Mouse (Mus musculus) gastrocnemius, adult 2 months (tissue): ENCODE measurements at regions not wholly inside any gene's neighbourhood (a gene's known extent, or its start where the extent isn't known, plus 50 kb on each side); places are given as distances from the start of the nearest gene placed in this dataset.

Experiments used
- DNase-seq: peaks from one replicate; pipeline ENCODE4 v3.0.0; 2022
- H3K27ac ChIP-seq: fragments of 200-600 bp; 2 replicates; pipeline ENCODE4 v1.8.1; 2022; ENCODE audit warnings: mild to moderate bottlenecking
- H3K4me3 ChIP-seq: fragments of 200-600 bp; 2 replicates; pipeline ENCODE4 v1.8.1; 2022; ENCODE audit warnings: mild to moderate bottlenecking, moderate library complexity
- CTCF ChIP-seq: fragments of 200-600 bp; IDR thresholded peaks from 2 replicates; pipeline ENCODE4 v1.8.1; 2022; ENCODE audit warnings: antibody characterized with exemption, mild to moderate bottlenecking, moderate library complexity
- intact Hi-C: fragments of 180-260 bp; cut with DNase I; formaldehyde crosslinking; loops from one replicate; pipeline ENCODE4 v1.15.1; 2025

DNA sequence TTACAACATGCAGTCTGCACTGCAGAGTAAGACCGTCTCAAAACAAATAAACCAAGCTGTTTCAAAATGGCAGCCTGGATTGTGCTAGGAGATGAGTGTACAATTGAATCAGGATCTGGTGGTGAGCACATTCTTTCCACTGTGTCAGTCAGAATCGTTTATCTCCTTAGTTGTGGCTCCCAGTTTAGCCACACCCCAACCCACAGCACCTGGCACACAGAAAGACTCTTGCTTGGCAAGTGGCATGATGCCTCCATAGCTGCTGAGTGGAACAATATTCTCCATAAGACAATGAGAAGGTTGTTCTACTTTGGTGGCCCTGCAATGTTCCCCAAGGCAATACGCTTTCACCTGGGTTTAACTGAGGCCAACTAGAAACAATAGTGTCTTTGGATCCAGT lies 616.6 kb downstream of the Insc start:
- no peak for TF ChIP-seq CTCF
- no peak for DNase-seq
- Histone ChIP-seq H3K4me3 (no peak overlapping the region), H3K27ac (no peak overlapping the region)
- intact Hi-C loops, result loop anchor here (10.0 kb wide), 1 partner anchor 435 kb away; no protein-coding TSS in a partner anchor

DNA sequence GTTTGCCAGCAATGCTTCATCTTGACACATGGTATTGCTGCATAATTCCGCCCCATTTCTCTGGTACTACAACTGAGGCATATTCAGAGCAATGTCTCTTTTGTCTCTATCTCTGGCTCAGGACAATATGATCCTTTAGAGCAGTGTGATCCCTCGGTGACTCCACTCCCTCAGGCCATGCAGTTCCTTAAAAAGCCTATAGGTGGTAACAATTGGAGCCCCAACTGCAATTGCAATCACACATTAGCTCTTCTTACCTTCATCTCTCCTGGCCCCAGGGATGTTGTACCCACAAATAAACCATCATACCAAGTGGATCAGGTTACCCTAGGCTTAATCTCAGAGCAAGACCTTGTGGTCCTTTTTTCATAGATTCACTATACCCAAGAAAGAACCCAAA lies 618.6 kb downstream of the Insc start:
- Histone ChIP-seq H3K4me3 (no peak overlapping the region), H3K27ac (no peak overlapping the region)
- intact Hi-C loops, result loop anchor here (10.0 kb wide), 1 partner anchor 437 kb away; no protein-coding TSS in a partner anchor
- DNase-seq, result no peak
- TF ChIP-seq CTCF, result peak; percentile 25; the same call in 1 of the 2 replicates

- DNase-seq, result peak; percentile 82
- no peak overlapping the region for H3K4me3 ChIP-seq
- no peak overlapping the region for H3K27ac ChIP-seq
- TF ChIP-seq CTCF, result peak; percentile 89
- intact Hi-C loops, result loop anchor here (2.0 to 10.0 kb wide), 3 partner anchors 150 to 672 kb away; partner anchors contain the start of genes 1110004F10Rik and Sox6
Observed at GRCm38 (mm10) chr7:115366910-115367309, 623.4 kb downstream of the Insc start.

DNA sequence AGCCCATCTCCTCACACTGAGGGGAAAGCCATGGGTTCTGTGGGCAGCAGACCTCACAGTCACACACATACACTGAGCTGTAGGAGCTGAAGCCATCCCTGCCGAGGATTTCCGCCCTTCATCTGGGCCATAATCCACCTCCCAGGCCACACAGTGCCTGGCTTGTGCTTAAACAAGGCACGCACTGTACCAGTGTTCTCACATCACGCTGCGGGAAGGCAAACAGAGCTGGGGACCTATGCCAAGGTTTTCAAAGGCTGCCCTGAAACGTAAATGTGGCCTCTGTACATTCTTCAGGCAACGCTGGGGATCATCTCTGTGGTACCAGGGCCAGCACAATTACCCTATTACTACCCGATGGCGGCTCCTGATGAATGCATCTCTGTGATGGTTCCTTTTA lies 627.6 kb downstream of the Insc start:
- no peak overlapping the region for H3K4me3 ChIP-seq
- intact Hi-C loops, result no loop called here
- DNase-seq, result no peak
- H3K27ac ChIP-seq, result no peak overlapping the region
- TF ChIP-seq CTCF, result no peak

GRCm38 (mm10) chr7:115372921-115373320 lies 629.4 kb downstream of the Insc start:
- TF ChIP-seq CTCF, result no peak
- no peak for DNase-seq
- Histone ChIP-seq H3K27ac (no peak overlapping the region), H3K4me3 (no peak overlapping the region)
- intact Hi-C loops, result no loop called here

DNA sequence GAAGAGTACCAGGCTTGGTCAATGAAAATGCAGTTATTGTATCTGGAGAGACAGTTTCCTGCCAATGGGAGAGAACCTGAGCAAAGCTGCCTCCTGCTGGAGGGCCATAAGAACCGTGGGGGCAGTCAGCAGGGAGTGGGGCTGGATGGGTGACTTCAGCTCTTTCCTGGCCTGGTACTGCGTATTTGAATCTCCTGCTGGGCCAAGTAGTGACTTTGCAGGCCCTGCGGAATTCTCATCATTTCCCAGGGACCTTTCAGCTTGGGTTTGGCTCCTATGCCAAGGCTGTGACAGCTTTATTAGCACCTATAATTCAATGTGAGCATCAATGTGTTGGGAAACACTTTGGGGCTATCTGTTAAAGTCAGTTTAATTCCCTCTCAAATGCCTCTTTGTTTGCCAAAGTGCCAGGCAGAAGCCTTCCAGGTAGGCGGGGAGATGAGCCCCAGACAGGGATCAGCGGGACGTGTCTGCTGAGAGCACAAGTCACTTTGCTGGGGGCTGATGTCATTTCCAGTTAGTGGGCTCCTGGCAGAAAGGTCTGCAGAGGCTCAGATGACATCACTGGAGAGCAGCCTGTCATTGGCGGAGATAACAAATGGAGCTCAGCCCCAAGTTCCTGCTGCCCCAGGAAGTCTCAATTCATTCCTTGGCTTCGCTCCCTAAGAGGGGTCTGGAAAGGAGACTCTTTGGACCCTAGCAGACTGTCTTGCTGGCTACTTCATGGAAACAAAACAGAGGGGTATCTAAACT lies 630.5 kb downstream of the Insc start:
- intact Hi-C loops, result no loop called here
- Histone ChIP-seq H3K27ac (no peak overlapping the region), H3K4me3 (no peak overlapping the region)
- TF ChIP-seq CTCF, result no peak
- DNase-seq, result no peak

- Histone ChIP-seq H3K27ac (no peak overlapping the region), H3K4me3 (no peak overlapping the region)
- no peak for TF ChIP-seq CTCF
- intact Hi-C loops, result no loop called here
- DNase-seq, result no peak
Observed at GRCm38 (mm10) chr7:115376067-115376466, 632.6 kb downstream of the Insc start.

GRCm38 (mm10) chr7:115378836-115379235 lies 635.3 kb downstream of the Insc start:
- no peak for DNase-seq
- intact Hi-C loops, result no loop called here

GRCm38 (mm10) chr7:115379600-115379999 lies 636.1 kb downstream of the Insc start:
- no peak for TF ChIP-seq CTCF
- intact Hi-C loops, result no loop called here
- no peak for DNase-seq
- Histone ChIP-seq H3K27ac (no peak overlapping the region), H3K4me3 (no peak overlapping the region)

More at GRCm38 (mm10) chr7:115378836-115379235, 635.3 kb downstream of the Insc start:
- Histone ChIP-seq H3K27ac (no peak overlapping the region), H3K4me3 (no peak overlapping the region)
- no peak for TF ChIP-seq CTCF

GRCm38 (mm10) chr7:115380989-115381610 lies 637.6 kb downstream of the Insc start:
- H3K4me3 ChIP-seq, result no peak overlapping the region
- no peak overlapping the region for H3K27ac ChIP-seq
- no peak for DNase-seq
- intact Hi-C loops, result no loop called here
- no peak for TF ChIP-seq CTCF

- no peak for TF ChIP-seq CTCF
- Histone ChIP-seq H3K27ac (no peak overlapping the region), H3K4me3 (no peak overlapping the region)
- intact Hi-C loops, result no loop called here
- DNase-seq, result no peak
Observed at GRCm38 (mm10) chr7:115382876-115383275, 639.4 kb downstream of the Insc start.

GRCm38 (mm10) chr7:115388874-115389273 lies 645.4 kb downstream of the Insc start:
- no peak for TF ChIP-seq CTCF
- no peak for DNase-seq
- Histone ChIP-seq H3K4me3 (no peak overlapping the region), H3K27ac (no peak overlapping the region)
- intact Hi-C loops, result no loop called here

GRCm38 (mm10) chr7:115392520-115392919 lies 646.1 kb downstream of the Sox6 start:
- Histone ChIP-seq H3K27ac (no peak overlapping the region), H3K4me3 (no peak overlapping the region)
- intact Hi-C loops, result no loop called here
- no peak for TF ChIP-seq CTCF
- no peak for DNase-seq
